Mouse (Mus musculus) MEL (cell line): ENCODE data around the gene Pde4a.

Experiments
- CTCF ChIP-seq, 3 experiments: IDR thresholded peaks in 2 of 3; conservative IDR thresholded peaks in 1 of 3; 2 replicates each; pipeline ENCODE4 v1.5.1; 2011 to 2012; ENCODE audit warnings: low read length in 3 of 3, low read depth in 2 of 3, mild to moderate bottlenecking in 2 of 3, improper control_type of control experiment in 1 of 3, inconsistent platforms in 1 of 3, mixed read lengths in 1 of 3, moderate library complexity in 1 of 3; ENCODE audit not compliant: control insufficient read depth in 1 of 3, insufficient read depth in 1 of 3, poor library complexity in 1 of 3, severe bottlenecking in 1 of 3
- EP300 ChIP-seq, 2 experiments: IDR thresholded peaks; 2 replicates each; pipeline ENCODE4 v1.6.1; 2011; ENCODE audit warnings: improper control_type of control experiment in 2 of 2, low read length in 2 of 2, low read depth in 1 of 2, mild to moderate bottlenecking in 1 of 2
- GATA1 ChIP-seq: IDR thresholded peaks from 2 replicates; pipeline ENCODE4 v1.6.1; 2011; ENCODE audit warnings: low read depth, low read length, improper control_type of control experiment
- KAT2A ChIP-seq: conservative IDR thresholded peaks from 2 replicates; pipeline ENCODE4 v1.6.1; 2012; ENCODE audit warnings: low read depth, low read length, improper control_type of control experiment, inconsistent platforms
- POLR2A ChIP-seq, 2 experiments: IDR thresholded peaks; 2 replicates each; pipeline ENCODE4 v1.6.1; 2011 to 2012; ENCODE audit warnings: low read length in 2 of 2, mild to moderate bottlenecking in 2 of 2, control low read depth in 1 of 2, improper control_type of control experiment in 1 of 2, low read depth in 1 of 2, moderate library complexity in 1 of 2; ENCODE audit not compliant: control insufficient read depth in 1 of 2, insufficient read depth in 1 of 2, poor library complexity in 1 of 2
- TAL1 ChIP-seq: IDR thresholded peaks from 2 replicates; pipeline ENCODE4 v1.6.1; 2012; ENCODE audit warnings: mild to moderate bottlenecking, inconsistent platforms, low read length, moderate library complexity, mixed read lengths

DNA sequence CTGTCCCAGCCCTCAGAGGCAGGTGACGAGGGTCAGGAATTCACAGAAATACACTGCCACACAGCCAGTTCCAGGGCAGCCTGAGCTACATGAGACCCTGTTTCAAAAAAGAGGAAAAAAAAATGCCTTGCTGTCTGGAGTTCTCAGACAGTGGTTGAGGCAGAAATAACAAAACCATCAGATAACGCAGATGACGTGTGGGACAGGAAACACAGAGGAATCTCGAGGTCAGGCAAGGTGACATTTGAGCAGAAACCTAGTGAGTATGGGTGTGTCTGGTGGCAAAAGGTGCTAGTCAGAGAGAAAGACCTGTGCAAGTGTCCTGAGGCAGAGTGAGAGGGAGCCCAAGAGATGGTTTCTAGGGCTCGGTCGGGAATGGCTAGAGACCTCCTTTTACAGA lies 6.8 kb downstream of the Pde4a start:
- no peak for TF ChIP-seq CTCF (IDR thresholded peaks at IDR 0.05 in 2 of 3, conservative IDR thresholded peaks at IDR 0.05 in 1 of 3; ENCODE audit: control insufficient read depth in 1 of 3, insufficient read depth in 1 of 3, low read depth in 2 of 3, low read length in 3 of 3, poor library complexity in 1 of 3, severe bottlenecking in 1 of 3)
- peak; percentile 88 for TF ChIP-seq GATA1
- no peak for TF ChIP-seq KAT2A
- no peak for TF ChIP-seq EP300 (IDR thresholded peaks at IDR 0.05; ENCODE audit: low read depth in 1 of 2, low read length in 2 of 2)
- peak in 1 of 2 experiments; percentile 16; a peak in 1 of 4 replicates for TF ChIP-seq POLR2A (IDR thresholded peaks at IDR 0.05; ENCODE audit: control insufficient read depth in 1 of 2, insufficient read depth in 1 of 2, low read depth in 1 of 2, low read length in 2 of 2, poor library complexity in 1 of 2)
- peak; percentile 2; the same call in 1 of the 2 replicates for TF ChIP-seq TAL1
